In the genomic region with DNA sequence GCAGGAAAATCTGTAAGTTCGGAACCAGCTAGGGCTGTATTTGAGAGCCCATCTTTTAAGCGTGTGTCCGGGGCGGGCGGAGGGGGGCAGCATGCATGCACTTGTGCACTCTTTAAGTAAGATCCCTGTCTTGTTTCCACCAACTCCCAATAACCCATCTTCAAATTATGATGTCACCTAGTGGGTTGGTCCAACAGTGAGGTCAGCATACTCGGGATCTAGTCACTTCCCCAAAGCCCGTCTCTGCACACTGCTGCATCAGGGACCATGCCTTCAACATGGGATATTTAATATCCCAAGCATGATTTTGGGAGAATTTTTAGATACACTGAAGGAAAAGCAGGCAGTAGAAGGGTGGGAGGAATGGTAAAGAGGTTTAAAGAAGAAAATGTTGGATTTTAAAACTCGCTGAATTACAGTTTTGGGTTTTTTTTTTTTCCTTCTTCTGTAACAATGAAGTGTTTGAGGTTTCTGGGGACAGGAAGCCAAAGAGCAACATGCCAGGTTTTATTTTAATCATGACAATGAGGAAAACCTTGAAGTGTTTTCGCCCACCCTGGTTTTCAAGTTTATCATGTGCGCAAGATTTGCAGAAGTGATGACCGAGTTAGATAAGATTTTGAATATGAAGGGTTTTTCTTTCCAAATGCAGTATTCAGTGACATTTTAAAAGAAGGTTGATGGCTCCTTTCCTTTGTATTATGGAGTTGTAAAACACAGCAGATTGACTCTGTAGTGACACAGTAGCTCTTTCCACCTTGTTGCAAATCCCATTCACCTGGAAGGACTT, we compare ENCODE assay signal across 14 mouse cellular contexts.
"Had no signal": no experiment of that assay in that cellular context is flagged by ENCODE, and none has a peak within 500 bp of the region (broad histone marks: within the 10 kb centered on the region; RNA-seq: fewer than 3 reads in every experiment).

No protein-coding gene starts in this region.

- H3K27ac ChIP-seq: kidney, embryonic 15.5 days; limb, embryonic 12.5 days; liver, embryonic 13.5 days; midbrain, embryonic 12.5 days; neural tube, embryonic 13.5 days had no signal

- ATAC-seq: liver, postnatal 0 days; midbrain, embryonic 16.5 days had no signal

- H3K4me3 ChIP-seq: kidney, embryonic 15.5 days; limb, embryonic 12.5 days; liver, embryonic 13.5 days; midbrain, embryonic 12.5 days; neural tube, embryonic 13.5 days had no signal

- DNase-seq: kidney, adult 2 months; kidney, postnatal 14 days; liver; liver, embryonic 13.5 days; liver, postnatal 0 days; right cerebral cortex, adult 18-20 months; right cerebral cortex, postnatal 25 days; thymus, adult 18-20 months; thymus, postnatal 25 days had no signal

- H3K9ac ChIP-seq: kidney, embryonic 15.5 days; limb, embryonic 12.5 days; liver, embryonic 13.5 days; liver, postnatal 0 days; midbrain, embryonic 12.5 days; neural tube, embryonic 13.5 days had no signal

- H3K27me3 ChIP-seq: kidney, embryonic 15.5 days; limb, embryonic 12.5 days; midbrain, embryonic 12.5 days; neural tube, embryonic 13.5 days had no signal

- H3K9me3 ChIP-seq: kidney, embryonic 15.5 days; limb, embryonic 12.5 days; liver, embryonic 13.5 days; midbrain, embryonic 12.5 days; neural tube, embryonic 13.5 days had no signal

- H3K36me3 ChIP-seq: kidney, embryonic 15.5 days; limb, embryonic 12.5 days; liver, embryonic 13.5 days; midbrain, embryonic 12.5 days; neural tube, embryonic 13.5 days had no signal

- H3K4me1 ChIP-seq: kidney, embryonic 15.5 days; midbrain, embryonic 12.5 days had no signal
